Mouse (Mus musculus) T-helper 2 cell (primary cell): ENCODE measurements around the gene Hnf4a.

ENCODE experiments used
- in situ Hi-C: fragments of 300-600 bp; cut with MboI, MseI; formaldehyde crosslinking; loops from one replicate; pipeline ENCODE4 v1.15.1; 2025; ENCODE audit warnings: high pct_unique_total_duplicates

Hnf4a gene

GRCm38 (mm10) chr2:163506300-163507004 lies at the start of gene Hnf4a:
Gene Hnf4a (plus strand): TSS chr2:163506808.
- in situ Hi-C loops = no loop called here

GRCm38 (mm10) chr2:163458539-163459265 lies 47.9 kb upstream of the Hnf4a start:
- in situ Hi-C loops = no loop called here

GRCm38 (mm10) chr2:163459380-163459779 lies 47.2 kb upstream of the Hnf4a start:
- in situ Hi-C loops = no loop called here

GRCm38 (mm10) chr2:163460622-163461021 lies 46.0 kb upstream of the Hnf4a start:
- in situ Hi-C loops = loop anchor here (5.0 kb wide), 1 partner anchor 38 kb away; the partner anchor contains the start of gene Oser1

- in situ Hi-C loops = loop anchor here (5.0 kb wide), 1 partner anchor 39 kb away; the partner anchor contains the start of gene Oser1
Measured at GRCm38 (mm10) chr2:163461307-163461706, 45.3 kb upstream of the Hnf4a start.

- in situ Hi-C loops = loop anchor here (5.0 kb wide), 1 partner anchor 40 kb away; the partner anchor contains the start of gene Oser1
Measured at GRCm38 (mm10) chr2:163462386-163462785, 44.2 kb upstream of the Hnf4a start.

GRCm38 (mm10) chr2:163462801-163463200 lies 43.8 kb upstream of the Hnf4a start:
- in situ Hi-C loops = loop anchor here (5.0 kb wide), 1 partner anchor 40 kb away; the partner anchor contains the start of gene Oser1

- in situ Hi-C loops = loop anchor here (5.0 kb wide), 1 partner anchor 41 kb away; the partner anchor contains the start of gene Oser1
Measured at GRCm38 (mm10) chr2:163463251-163463769, 43.3 kb upstream of the Hnf4a start.

GRCm38 (mm10) chr2:163463998-163464397 lies 42.6 kb upstream of the Hnf4a start:
- in situ Hi-C loops = loop anchor here (5.0 kb wide), 1 partner anchor 42 kb away; the partner anchor contains the start of gene Oser1

GRCm38 (mm10) chr2:163464562-163464961 lies 42.0 kb upstream of the Hnf4a start:
- in situ Hi-C loops = loop anchor here (5.0 kb wide), 1 partner anchor 42 kb away; the partner anchor contains the start of gene Oser1

GRCm38 (mm10) chr2:163466771-163467170 lies 39.8 kb upstream of the Hnf4a start:
- in situ Hi-C loops = no loop called here

GRCm38 (mm10) chr2:163467585-163467984 lies 39.0 kb upstream of the Hnf4a start:
- in situ Hi-C loops = no loop called here

GRCm38 (mm10) chr2:163468866-163469265 lies 37.7 kb upstream of the Hnf4a start:
- in situ Hi-C loops = no loop called here

GRCm38 (mm10) chr2:163469711-163470110 lies 36.9 kb upstream of the Hnf4a start:
- in situ Hi-C loops = no loop called here

- in situ Hi-C loops = no loop called here
Measured at GRCm38 (mm10) chr2:163471136-163471535, 35.5 kb upstream of the Hnf4a start.

GRCm38 (mm10) chr2:163471710-163472465 lies 34.7 kb upstream of the Hnf4a start:
- in situ Hi-C loops = no loop called here

- in situ Hi-C loops = no loop called here
Measured at GRCm38 (mm10) chr2:163472466-163472851, 34.1 kb upstream of the Hnf4a start, which contains the start of gene Fitm2. Gene Fitm2 (minus strand): TSS chr2:163472629.

- in situ Hi-C loops = no loop called here
Measured at GRCm38 (mm10) chr2:163480191-163480825, 26.3 kb upstream of the Hnf4a start.

- in situ Hi-C loops = no loop called here
Measured at GRCm38 (mm10) chr2:163481539-163482029, 25.0 kb upstream of the Hnf4a start.

- in situ Hi-C loops = loop anchor here (5.0 kb wide), 1 partner anchor 65 kb away; no protein-coding TSS in a partner anchor
Measured at GRCm38 (mm10) chr2:163487360-163487759, 19.2 kb upstream of the Hnf4a start.
